Mouse (Mus musculus) embryonic stem cell, embryonic (primary cell): ENCODE data around the gene Olfr8.
"Not testable (repeated sequence)": the region's sequence is repeated elsewhere in the genome, so short reads cannot be mapped to it uniquely, and the experiment has no call there.

ENCODE experiments used
- CTCF ChIA-PET, 4 experiments: fragments of 300-600 bp in 2 of 4; fragments of 350-600 bp in 2 of 4; sonication (Branson Sonifier 250); formaldehyde crosslinking; loops; one replicate each; lab custom pipeline; 2022; ENCODE audit warnings: inconsistent platforms in 2 of 4; lab: Charles Lee
- POLR2A ChIA-PET, 4 experiments: fragments of 300-600 bp in 2 of 4; fragments of 350-600 bp in 2 of 4; sonication (Branson Sonifier 250); formaldehyde crosslinking; loops; one replicate each; lab custom pipeline; 2022; ENCODE audit warnings: antibody characterized with exemption in 4 of 4, inconsistent platforms in 1 of 4; lab: Charles Lee

Gene Olfr8

DNA sequence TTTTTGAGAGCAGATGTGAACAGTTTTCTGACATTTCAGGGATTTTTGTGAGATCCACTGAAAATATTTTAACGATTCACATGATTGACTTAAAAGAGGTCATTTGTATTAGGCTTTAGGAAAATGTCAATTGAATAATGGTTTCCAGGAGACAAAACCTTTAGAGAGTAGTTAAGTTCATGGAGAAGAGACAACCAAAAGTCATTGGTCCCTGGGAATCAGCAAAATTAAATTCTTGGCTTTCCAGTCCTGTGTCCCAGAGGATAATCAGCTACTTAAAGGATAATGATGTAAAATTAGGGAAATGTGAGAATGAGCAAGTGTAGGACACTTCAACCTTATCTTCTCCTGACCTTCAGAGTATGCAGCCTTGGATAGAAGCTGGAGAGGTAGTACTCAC, at the start of gene Olfr8:
TSS of gene Olfr8 (plus strand) at position 301 of the 400 bp plus-strand sequence.
- POLR2A ChIA-PET, CTCF ChIA-PET: not testable (repeated sequence)

GRCm38 (mm10) chr10:78912871-78913270, 37.6 kb upstream of the Olfr8 start, which contains the start of gene Olfr1354:
Olfr1354 (plus strand) TSS chr10:78913171.
- POLR2A ChIA-PET, CTCF ChIA-PET: not testable (repeated sequence)

- CTCF ChIA-PET, POLR2A ChIA-PET: not testable (repeated sequence)
Measured at GRCm38 (mm10) chr10:78963009-78963408, 12.6 kb downstream of the Olfr8 start, which contains the start of gene Olfr1353. Olfr1353 (plus strand) TSS chr10:78963309.

DNA sequence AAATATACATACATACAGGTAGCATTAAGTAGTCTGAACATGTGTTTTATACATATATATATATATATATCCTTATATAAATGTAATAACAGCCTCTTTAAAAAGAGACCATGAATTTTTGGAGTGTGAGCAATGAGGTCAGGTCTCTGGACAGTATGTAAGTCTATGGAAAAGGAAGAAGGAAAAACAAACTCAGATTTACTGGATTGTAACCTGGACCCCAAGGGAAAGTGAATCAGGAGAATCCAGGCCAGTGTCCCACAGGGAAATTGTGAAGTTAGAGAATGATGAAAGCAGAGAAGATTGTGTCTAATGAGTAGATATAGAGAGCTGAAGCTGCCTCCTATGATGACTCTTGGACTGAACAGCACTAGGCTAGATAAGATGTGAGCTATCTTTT, 30.3 kb downstream of the Olfr8 start, which contains the start of gene Olfr1352:
TSS of gene Olfr1352 (plus strand) at position 301 of the 400 bp plus-strand sequence.
- CTCF ChIA-PET = no interaction called here
- POLR2A ChIA-PET = no interaction called here
